Mouse (Mus musculus): ENCODE measurements around the gene Poc1b.

GRCm38 (mm10) chr10:99116650-99117615, 10.1 kb downstream of the Poc1b start:
- TF ChIP-seq EP300 (optimal IDR thresholded peaks at IDR 0.05) (no peak), CTCF (IDR thresholded peaks at IDR 0.05; ENCODE audit: low read depth) (no peak)
